Mouse (Mus musculus): ENCODE data around the gene Actn2.

DNA sequence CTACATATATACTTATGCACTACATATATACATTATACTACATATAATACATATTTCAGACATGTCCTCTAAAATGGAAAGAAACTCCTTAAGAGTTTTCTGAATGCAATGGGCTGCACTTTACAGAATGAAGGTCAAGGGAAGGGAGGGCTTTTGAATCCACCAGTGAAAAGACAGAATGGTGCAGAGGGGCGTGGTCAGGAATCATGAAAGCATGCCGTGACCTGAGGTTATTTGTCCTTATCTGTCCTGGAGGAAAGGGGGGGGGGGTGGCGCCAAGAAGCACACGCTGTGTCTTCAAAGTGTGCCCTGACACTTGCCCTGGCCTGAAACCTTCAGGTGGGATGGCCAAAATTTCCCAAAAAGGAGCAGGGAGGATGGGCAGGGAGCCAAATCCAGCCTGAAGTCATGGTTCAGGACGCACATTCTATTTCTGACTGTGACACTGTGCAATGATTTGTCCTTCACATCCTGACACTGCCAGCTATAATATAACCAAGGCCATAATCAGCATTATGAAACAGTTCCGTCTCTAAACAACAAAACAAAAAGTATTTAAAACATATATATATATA lies 23.3 kb downstream of the Actn2 start:
- TF ChIP-seq CTCF (IDR thresholded peaks at IDR 0.05; ENCODE audit: control insufficient read depth, insufficient read depth, low read length), result no peak
- TF ChIP-seq POLR2A (IDR thresholded peaks at IDR 0.05; ENCODE audit: borderline replicate concordance, control insufficient read depth, low read depth, low read length), result no peak

All from bone marrow, adult 2 months (tissue).